Mouse (Mus musculus) forebrain, embryonic 13.5 days (tissue): Measurements from ENCODE around the gene Klhdc7b. TPM values are rescaled to one million over a fixed set of nuclear protein-coding genes. Genes with fewer than 3 reads are reported as not detected.

Experiments
- ATAC-seq: fragments of 200-750 bp; cut with Nextera tagmentation; 2 replicates; pipeline ENCODE4 v1.8.0; 2017
- H3K27ac ChIP-seq: fragments of 300-500 bp; sonication (generic); 2 replicates; pipeline ENCODE4 v1.5.1; 2015; ENCODE audit warnings: inconsistent platforms, mild to moderate bottlenecking, moderate library complexity
- H3K27me3 ChIP-seq: fragments of 300-500 bp; sonication (generic); 2 replicates; pipeline ENCODE4 v1.6.1; 2015; ENCODE audit warnings: mild to moderate bottlenecking, inconsistent platforms
- H3K36me3 ChIP-seq: fragments of 300-500 bp; sonication (generic); 2 replicates; pipeline ENCODE4 v1.6.1; 2015; ENCODE audit warnings: mild to moderate bottlenecking, inconsistent platforms; ENCODE audit not compliant: poor library complexity, severe bottlenecking
- H3K4me1 ChIP-seq: fragments of 300-500 bp; sonication (generic); 2 replicates; pipeline ENCODE4 v1.6.1; 2015; ENCODE audit warnings: inconsistent platforms
- H3K4me2 ChIP-seq: fragments of 300-500 bp; sonication (generic); 2 replicates; pipeline ENCODE4 v1.6.1; 2015; ENCODE audit warnings: inconsistent platforms, mild to moderate bottlenecking, moderate library complexity
- H3K4me3 ChIP-seq: fragments of 300-500 bp; sonication (generic); 2 replicates; pipeline ENCODE4 v1.5.1; 2015; ENCODE audit warnings: mild to moderate bottlenecking, inconsistent platforms
- H3K9ac ChIP-seq: fragments of 300-500 bp; sonication (generic); 2 replicates; pipeline ENCODE4 v1.6.1; 2015; ENCODE audit warnings: mild to moderate bottlenecking, inconsistent platforms
- H3K9me3 ChIP-seq: fragments of 300-500 bp; sonication (generic); replicated peaks from 2 replicates; pipeline ENCODE4 v1.6.1; 2016; ENCODE audit warnings: inconsistent platforms
- WGBS: fragments of 180-500 bp; shearing (Covaris S2); methylation state at CpG from one replicate; pipeline ENCODE4 v1.1.7; 2015; 5-methylcytosine and 5-hydroxymethylcytosine counted together
- polyA plus RNA-seq: library from polyadenylated mRNA; unstranded; fragments of >200 nt; fragmentation: Nextera tagmentation; extraction: Ambion mirVana; gene quantifications from 2 replicates; pipeline ENCODE4 v1.2.1, GENCODE M21; 2015

Klhdc7b gene
- polyA plus RNA-seq, 1 experiment from 2014 or later: not detected

- Histone ChIP-seq H3K4me3 (no peak overlapping the region), H3K36me3 (no peaks in the 10 kb centered on the region), H3K4me2 (no peak overlapping the region), H3K9me3 (peaks cover 8% of the 10 kb centered on the region; the same call in 1 of the 2 replicates), H3K4me1 (no peaks in the 10 kb centered on the region), H3K27ac (no peak overlapping the region), H3K9ac (no peak overlapping the region), H3K27me3 (no peaks in the 10 kb centered on the region)
- 82% methylated on average over 10 of the region's 10 CpGs for WGBS
- no peak for ATAC-seq
Measured at GRCm38 (mm10) chr15:89404831-89405623, 20.3 kb downstream of the Klhdc7b start.

GRCm38 (mm10) chr15:89406691-89407090, 22.0 kb downstream of the Klhdc7b start:
- ATAC-seq: no peak
- H3K9me3 ChIP-seq: peaks cover 8% of the 10 kb centered on the region; the same call in 1 of the 2 replicates
- no peak overlapping the region for H3K4me2 ChIP-seq
- H3K4me1 ChIP-seq: no peaks in the 10 kb centered on the region
- H3K9ac ChIP-seq: no peak overlapping the region
- H3K27me3 ChIP-seq: no peaks in the 10 kb centered on the region
- H3K27ac ChIP-seq: no peak overlapping the region
- H3K4me3 ChIP-seq: no peak overlapping the region
- no peaks in the 10 kb centered on the region for H3K36me3 ChIP-seq

GRCm38 (mm10) chr15:89410118-89410517, 25.4 kb downstream of the Klhdc7b start, which contains the start of gene Syce3:
TSS of gene Syce3 (minus strand) at chr15:89410503.
- WGBS: 87% methylated on average over 24 of the region's 24 CpGs
- Histone ChIP-seq H3K36me3 (no peaks in the 10 kb centered on the region), H3K27me3 (no peaks in the 10 kb centered on the region), H3K27ac (no peak within 1 kb of the TSS), H3K9me3 (peaks cover 8% of the 10 kb centered on the region; the same call in 1 of the 2 replicates), H3K9ac (no peak within 1 kb of the TSS), H3K4me1 (no peaks in the 10 kb centered on the region), H3K4me2 (no peak within 1 kb of the TSS), H3K4me3 (no peak within 1 kb of the TSS)
- ATAC-seq: no peak

- no peak overlapping the region for H3K4me3 ChIP-seq
- H3K27me3 ChIP-seq: no peaks in the 10 kb centered on the region
- no peaks in the 10 kb centered on the region for H3K4me1 ChIP-seq
- WGBS: 93% methylated on average over 8 of the region's 8 CpGs
- peaks cover 41% of the 10 kb centered on the region for H3K36me3 ChIP-seq
- no peak overlapping the region for H3K4me2 ChIP-seq
- no peak for ATAC-seq
- H3K9me3 ChIP-seq: no peaks in the 10 kb centered on the region
- no peak overlapping the region for H3K27ac ChIP-seq
- no peak overlapping the region for H3K9ac ChIP-seq
Measured at GRCm38 (mm10) chr15:89415282-89415681, 30.6 kb downstream of the Klhdc7b start.

- no peaks in the 10 kb centered on the region for H3K27me3 ChIP-seq
- H3K9ac ChIP-seq: no peak overlapping the region
- no peak overlapping the region for H3K27ac ChIP-seq
- ATAC-seq: no peak
- H3K36me3 ChIP-seq: peaks cover 77% of the 10 kb centered on the region
- H3K4me1 ChIP-seq: 0 out of 2 replicates have a peak, but pooled peaks cover 3% of the 10 kb centered on the region
- no peak overlapping the region for H3K4me3 ChIP-seq
- H3K9me3 ChIP-seq: no peaks in the 10 kb centered on the region
- no peak overlapping the region for H3K4me2 ChIP-seq
- WGBS: 95% methylated on average over 9 of the region's 9 CpGs
Measured at GRCm38 (mm10) chr15:89421938-89422337, 37.2 kb downstream of the Klhdc7b start.

GRCm38 (mm10) chr15:89424621-89425020, 39.9 kb downstream of the Klhdc7b start:
- Histone ChIP-seq H3K27me3 (no peaks in the 10 kb centered on the region), H3K27ac (no peak overlapping the region), H3K4me3 (no peak overlapping the region), H3K4me2 (no peak overlapping the region), H3K36me3 (peaks cover 64% of the 10 kb centered on the region), H3K9me3 (no peaks in the 10 kb centered on the region), H3K4me1 (peaks cover 13% of the 10 kb centered on the region), H3K9ac (no peak overlapping the region)
- no peak for ATAC-seq
- 89% methylated on average over 8 of the region's 8 CpGs for WGBS

- Histone ChIP-seq H3K9ac (no peak within 1 kb of the TSS), H3K4me3 (no peak within 1 kb of the TSS), H3K36me3 (peaks cover 53% of the 10 kb centered on the region), H3K9me3 (no peaks in the 10 kb centered on the region), H3K27me3 (no peaks in the 10 kb centered on the region), H3K4me1 (peaks cover 13% of the 10 kb centered on the region), H3K27ac (no peak within 1 kb of the TSS), H3K4me2 (no peak within 1 kb of the TSS)
- 24% methylated on average over 6 of the region's 6 CpGs for WGBS
- ATAC-seq: no peak
Measured at GRCm38 (mm10) chr15:89425711-89426121, 41.0 kb downstream of the Klhdc7b start, which contains the start of gene Cpt1b. TSS of gene Cpt1b (minus strand) at chr15:89425863.

- 90% methylated on average over 10 of the region's 10 CpGs for WGBS
Measured at GRCm38 (mm10) chr15:89426716-89427115, 42.0 kb downstream of the Klhdc7b start.

GRCm38 (mm10) chr15:89428136-89428790, 43.5 kb downstream of the Klhdc7b start:
- WGBS: 80% methylated on average over 19 of the region's 19 CpGs
- Histone ChIP-seq H3K4me2 (peak overlapping the region; percentile 93), H3K4me1 (peaks cover 18% of the 10 kb centered on the region), H3K9ac (peak overlapping the region; percentile 80), H3K4me3 (peak overlapping the region; percentile 73), H3K36me3 (peaks cover 46% of the 10 kb centered on the region), H3K27ac (no peak overlapping the region; the same call in 1 of the 2 replicates), H3K9me3 (no peaks in the 10 kb centered on the region), H3K27me3 (no peaks in the 10 kb centered on the region)
- ATAC-seq: no peak

More at GRCm38 (mm10) chr15:89426716-89427115, 42.0 kb downstream of the Klhdc7b start:
- H3K4me1 ChIP-seq: peaks cover 18% of the 10 kb centered on the region
- peaks cover 51% of the 10 kb centered on the region for H3K36me3 ChIP-seq
- H3K4me2 ChIP-seq: no peak overlapping the region
- no peak overlapping the region for H3K27ac ChIP-seq
- H3K9me3 ChIP-seq: no peaks in the 10 kb centered on the region
- ATAC-seq: no peak
- no peak overlapping the region for H3K4me3 ChIP-seq
- H3K27me3 ChIP-seq: no peaks in the 10 kb centered on the region
- no peak overlapping the region for H3K9ac ChIP-seq

- Histone ChIP-seq H3K36me3 (peaks cover 40% of the 10 kb centered on the region), H3K27ac (peak overlapping the region; percentile 92), H3K9ac (peak overlapping the region; percentile 80), H3K4me1 (peaks cover 18% of the 10 kb centered on the region), H3K4me3 (peak overlapping the region; percentile 73), H3K27me3 (no peaks in the 10 kb centered on the region), H3K4me2 (peak overlapping the region; percentile 93), H3K9me3 (no peaks in the 10 kb centered on the region)
- WGBS: 2% methylated on average over 22 of the region's 22 CpGs
- peak; percentile 69 for ATAC-seq
Measured at GRCm38 (mm10) chr15:89428821-89429351, 44.2 kb downstream of the Klhdc7b start.

- ATAC-seq: peak; percentile 96
- Histone ChIP-seq H3K4me3 (peak within 1 kb of the TSS; percentile 73), H3K9me3 (no peaks in the 10 kb centered on the region), H3K4me1 (peaks cover 18% of the 10 kb centered on the region), H3K27me3 (no peaks in the 10 kb centered on the region), H3K36me3 (peaks cover 33% of the 10 kb centered on the region), H3K9ac (peak within 1 kb of the TSS; percentile 80), H3K27ac (peak within 1 kb of the TSS; percentile 92), H3K4me2 (peak within 1 kb of the TSS; percentile 93)
- WGBS: under 1% methylated on average over 70 of the region's 70 CpGs
Measured at GRCm38 (mm10) chr15:89429352-89430221, 44.9 kb downstream of the Klhdc7b start, which contains the start of the genes C730034F03Rik, Gm44502 and Chkb. TSS of gene C730034F03Rik (plus strand) at chr15:89429589. TSS of gene Gm44502 (minus strand) at chr15:89429696. TSS of gene Chkb (minus strand) at chr15:89429908.
